Mouse (Mus musculus): Measurements from ENCODE around the gene Traf3ip3.

Traf3ip3 gene

DNA sequence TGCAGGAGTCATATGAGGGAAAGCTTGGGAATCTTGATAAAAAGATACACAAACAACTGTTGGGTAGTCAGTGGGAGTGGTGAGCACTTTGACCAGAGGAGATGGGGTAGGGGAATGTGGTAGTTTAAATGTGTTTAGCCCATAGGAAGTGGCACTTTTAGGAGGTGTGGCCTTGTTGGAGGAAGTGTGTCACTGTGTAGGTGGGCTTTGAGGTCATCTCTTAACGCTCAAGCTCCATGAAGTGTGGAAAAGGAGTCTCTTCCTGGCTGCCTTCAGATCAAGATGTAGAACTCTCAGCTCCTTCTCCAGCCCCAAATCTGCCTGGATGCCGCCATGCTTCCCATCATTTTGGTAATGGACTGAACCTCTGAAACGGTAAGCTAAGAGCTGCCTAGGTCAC lies 6.0 kb upstream of the Traf3ip3 start, which contains the start of gene Lamb3:
Lamb3 (plus strand) TSS at position 197 of the 400 bp plus-strand sequence.
- DNase-seq (ENCODE audit: low spot score) = no peak

DNA sequence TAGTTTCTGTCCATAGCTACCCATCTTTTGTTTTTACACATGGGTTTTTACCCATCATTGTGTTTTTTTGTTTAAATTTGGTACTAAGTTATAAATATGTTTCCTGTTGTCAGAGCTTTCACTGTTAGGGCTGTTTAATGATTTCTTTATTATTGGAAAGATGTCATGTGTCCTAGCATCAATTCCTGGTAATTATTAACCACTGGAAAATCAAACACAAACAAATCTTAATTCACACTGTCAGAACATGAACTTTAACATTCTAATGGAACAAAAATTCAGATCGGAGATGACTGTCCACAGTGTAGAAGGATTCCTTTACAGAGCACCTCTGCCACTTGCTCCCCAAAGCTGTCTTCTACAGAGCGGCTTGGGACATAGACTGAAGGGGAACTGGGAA lies 3.9 kb upstream of the Traf3ip3 start:
- DNase-seq (ENCODE audit: low spot score) = no peak

DNA sequence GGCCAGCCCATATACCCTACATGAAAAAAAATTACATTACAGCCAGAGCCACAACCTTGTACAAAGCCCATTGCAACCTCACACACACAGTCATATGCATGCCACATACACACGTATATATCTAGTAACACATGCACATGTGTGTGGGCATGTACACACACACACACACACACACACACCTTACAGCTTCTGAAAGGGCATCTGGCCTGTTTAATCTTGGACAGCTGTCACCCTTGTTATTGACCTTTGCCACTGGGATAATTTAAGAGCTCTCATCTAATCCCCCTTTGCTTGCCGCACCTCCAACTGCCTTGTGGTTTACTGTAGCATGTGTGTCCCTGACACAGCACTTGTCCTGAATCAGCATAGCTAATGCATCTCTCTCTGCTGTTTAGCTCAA lies 2.3 kb upstream of the Traf3ip3 start:
- no peak for DNase-seq (ENCODE audit: low spot score)

DNA sequence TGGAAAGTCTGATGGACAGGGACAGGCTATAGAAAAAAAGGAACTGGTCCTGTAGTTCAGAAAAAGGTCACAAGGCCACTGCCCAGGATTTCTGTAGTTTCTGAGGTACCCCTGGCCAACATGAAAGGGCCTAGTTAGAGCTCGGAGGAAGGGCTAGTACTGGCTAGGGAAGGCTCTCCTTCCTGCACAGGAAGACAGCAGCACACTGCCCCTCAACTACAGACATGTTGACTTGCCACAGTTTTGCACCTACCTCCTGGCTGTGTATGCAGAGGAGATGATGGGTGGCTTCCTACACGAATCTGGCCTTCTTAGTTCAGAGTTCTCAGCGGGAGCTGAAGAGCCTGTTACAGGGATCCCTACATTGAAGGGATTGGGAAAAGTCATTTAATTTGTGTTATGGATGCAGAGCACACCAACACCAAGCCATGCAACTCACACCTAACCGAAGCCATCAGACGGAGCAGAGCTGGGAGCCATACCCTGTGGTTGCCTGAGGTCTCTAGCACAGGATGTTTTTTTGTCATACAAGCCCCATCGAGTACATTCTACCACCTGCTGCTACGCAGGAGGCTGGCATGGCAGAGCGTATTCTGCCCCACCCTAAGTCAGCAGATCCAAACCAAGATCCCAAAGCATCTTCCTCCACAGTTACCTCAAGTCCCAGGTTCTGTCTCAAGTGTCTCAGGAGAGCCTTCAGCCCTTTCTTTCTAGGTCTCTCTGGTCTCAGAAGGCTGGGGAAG lies 692 bp downstream of the Traf3ip3 start:
- no peak for DNase-seq (ENCODE audit: low spot score)

DNA sequence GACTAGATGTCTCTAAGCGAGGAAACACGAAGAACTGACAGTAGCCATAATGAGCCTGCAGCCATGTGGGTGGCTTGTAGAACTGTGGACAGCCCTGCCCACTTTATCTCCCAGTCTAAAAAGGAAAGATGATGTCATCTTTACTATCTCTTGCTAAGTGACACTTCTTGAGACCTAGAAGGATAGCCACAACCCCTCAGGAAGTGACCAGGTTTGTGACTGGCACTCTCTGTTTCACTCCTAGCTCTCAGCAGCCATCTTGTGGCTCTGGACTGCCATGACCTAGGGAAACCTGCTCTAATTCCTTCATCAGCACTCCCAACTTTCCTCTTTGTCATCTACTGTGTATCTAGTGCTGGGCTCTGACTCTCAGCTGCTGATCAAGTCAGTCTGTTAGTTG lies 3.2 kb downstream of the Traf3ip3 start:
- DNase-seq (ENCODE audit: low spot score) = no peak

DNA sequence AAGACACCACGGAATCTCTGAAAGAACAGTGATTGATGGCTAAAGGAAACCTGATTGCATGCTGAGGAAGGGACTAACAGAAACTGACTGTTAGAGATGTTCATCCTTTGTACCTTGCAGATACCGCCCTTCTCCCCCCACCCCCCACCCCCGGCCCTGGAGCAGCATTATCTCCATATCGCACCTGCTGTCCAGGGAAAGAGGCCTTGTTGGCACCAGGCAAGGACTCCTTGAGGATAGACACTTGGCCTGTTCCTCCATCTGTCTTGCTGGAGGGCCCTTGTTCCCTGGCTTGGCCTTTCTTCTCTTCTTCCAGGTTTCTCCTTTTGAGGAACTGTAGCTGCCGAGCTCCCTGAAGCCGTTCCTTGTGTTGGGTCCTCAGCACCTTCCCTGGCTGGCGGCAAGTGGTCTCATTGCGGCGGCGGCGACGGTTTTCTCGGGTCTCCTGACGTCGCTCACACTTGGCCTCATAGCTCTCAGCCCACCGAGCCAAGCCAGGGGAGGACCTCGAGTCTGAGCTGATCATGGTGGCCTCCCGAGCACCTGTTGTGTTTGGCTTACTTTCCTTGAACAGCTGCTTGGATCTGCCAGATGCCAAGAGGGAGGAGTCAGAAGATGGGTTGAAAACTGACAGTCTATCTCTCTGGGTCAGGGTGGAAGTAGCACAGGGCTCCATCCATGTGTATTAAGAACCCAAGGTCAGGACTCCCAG lies 3.9 kb downstream of the Traf3ip3 start:
- no peak for DNase-seq (ENCODE audit: low spot score)

DNA sequence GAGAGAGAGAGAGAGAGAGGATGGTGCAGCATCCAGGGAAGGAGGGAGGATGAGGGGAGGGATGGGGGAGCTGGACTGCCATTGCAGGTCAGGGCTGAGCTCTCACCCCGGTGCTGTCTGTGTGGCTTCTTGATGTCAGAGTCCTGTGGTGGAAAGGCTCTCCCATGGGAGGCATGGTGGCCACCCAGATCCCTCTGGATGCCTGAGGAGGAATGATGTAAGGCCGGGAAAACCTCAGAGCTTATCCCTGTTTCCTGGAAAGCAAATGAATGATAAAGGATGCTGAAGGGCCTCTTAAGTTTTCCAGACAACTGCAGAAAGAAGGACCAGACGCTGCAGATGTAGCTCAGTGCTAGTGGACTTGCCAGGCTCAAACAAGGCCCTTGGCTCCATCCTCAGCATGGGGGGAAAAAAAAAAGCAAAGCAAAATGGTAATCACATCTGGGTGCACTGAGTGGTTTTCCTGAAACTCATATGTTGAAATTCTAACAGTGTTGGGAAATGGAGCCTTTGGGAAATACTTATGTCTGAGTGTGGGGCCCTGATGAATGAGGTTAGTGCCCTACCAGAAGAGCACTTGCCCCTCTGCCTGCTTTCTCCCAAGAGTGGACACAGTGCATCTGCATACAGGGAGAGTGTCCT lies 6.2 kb downstream of the Traf3ip3 start:
- no peak for DNase-seq (ENCODE audit: low spot score)

DNA sequence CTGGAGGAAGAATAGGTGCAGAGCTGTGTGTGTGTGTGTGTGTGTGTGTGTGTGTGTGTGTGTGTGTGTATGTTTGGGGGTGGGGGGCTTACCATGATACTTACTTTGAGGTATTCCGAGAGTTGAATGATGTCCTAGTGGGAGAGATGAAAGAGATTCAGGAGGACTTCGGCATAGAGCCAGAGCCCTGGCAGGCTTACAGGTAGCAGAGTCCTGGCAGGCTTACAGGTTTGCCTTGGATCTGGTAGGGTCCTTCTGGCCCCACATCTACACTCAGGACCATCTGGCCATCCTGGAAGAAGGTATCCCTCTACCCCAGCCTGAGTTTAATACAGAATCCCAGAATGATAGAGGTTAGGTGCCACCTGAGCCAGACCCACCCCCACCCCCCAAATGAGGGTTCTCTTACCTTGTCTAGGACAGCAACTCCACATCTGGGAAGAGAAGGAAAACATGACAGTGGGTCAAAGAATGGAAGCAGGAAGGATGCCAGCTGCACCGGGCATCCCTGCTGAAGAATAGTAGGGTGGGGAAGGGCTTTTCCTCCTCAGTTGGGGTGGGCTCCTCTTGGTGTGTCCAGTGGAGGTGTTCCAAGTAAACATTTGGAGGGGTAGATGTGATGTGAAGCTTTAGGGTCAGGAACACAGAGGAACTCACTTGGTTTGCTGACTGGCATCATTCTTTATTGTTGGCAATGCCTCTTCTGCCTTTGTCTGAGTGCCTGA lies 6.9 kb downstream of the Traf3ip3 start:
- DNase-seq (ENCODE audit: low spot score) = no peak

DNA sequence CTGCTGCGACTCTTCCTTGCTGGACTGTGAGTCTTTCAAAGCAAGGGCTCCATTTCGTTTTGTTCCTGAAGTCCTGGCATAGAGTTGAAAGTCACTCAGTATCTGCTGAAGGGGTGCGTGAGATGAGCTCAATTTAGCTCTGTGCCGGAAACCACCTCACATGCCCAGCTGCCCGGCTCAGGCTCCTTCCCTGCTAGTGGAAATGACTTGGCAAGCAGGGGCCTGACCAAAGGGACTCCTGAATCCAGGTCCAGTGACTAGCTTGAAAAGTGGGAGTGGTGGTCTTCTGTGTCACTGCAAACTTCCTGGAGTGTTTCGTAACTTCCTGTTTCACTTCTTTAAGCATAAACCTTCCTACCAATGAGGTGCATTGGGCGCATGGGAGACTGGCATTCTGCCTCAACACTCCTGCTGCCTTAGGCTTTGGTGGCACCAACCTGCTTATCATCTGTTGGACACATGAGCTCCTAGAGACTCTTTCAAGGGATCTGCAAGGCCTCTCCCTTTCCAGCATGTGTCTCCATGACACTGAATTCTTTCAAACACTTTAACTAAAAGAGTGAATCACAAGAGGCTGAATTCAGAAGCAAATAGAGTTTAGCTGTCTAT lies 9.7 kb downstream of the Traf3ip3 start:
- no peak for DNase-seq (ENCODE audit: low spot score)

DNA sequence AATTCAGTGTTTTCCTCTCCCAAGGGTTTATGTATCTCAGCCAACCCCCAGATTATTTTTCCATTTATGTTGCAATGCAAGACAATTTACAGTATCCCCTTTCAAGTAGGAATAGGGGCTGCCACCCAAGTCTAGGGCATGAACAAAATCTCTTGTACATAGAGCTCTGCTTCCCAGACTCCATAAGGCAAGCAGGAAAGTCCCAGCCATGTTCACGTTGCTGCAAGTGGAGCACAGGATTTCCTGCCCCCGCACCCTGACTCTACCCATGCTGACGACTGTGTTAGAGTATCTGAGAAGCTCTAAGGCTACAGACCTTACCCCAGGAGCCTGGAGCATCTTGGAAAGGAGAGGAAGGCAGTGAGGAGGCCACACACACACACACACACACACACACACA lies 11.7 kb downstream of the Traf3ip3 start:
- DNase-seq (ENCODE audit: low spot score) = no peak

DNA sequence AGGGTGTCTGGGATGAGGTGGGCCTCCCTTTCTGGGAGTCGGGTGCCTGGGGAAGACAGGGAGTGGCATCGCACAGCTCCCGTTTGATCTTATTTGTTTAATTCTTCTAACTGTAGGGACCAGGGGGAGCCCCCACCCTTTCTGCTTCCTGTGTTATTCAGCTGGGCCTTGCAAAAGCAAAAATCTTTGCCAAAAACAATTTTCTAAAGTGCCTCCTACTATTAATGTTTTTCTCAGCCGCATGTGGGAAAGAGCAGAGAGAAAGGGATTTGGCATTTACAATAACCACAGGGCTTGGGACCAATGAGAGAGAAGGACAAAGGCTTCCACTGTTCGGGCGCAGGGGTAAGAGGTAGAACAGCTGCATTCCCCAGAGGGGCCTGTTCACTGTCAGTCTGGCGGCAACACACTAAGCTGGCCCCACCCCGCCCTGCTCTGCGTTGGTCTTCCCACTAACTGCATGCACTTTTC lies 12.3 kb downstream of the Traf3ip3 start:
- DNase-seq (ENCODE audit: low spot score) = peak; percentile 47

DNA sequence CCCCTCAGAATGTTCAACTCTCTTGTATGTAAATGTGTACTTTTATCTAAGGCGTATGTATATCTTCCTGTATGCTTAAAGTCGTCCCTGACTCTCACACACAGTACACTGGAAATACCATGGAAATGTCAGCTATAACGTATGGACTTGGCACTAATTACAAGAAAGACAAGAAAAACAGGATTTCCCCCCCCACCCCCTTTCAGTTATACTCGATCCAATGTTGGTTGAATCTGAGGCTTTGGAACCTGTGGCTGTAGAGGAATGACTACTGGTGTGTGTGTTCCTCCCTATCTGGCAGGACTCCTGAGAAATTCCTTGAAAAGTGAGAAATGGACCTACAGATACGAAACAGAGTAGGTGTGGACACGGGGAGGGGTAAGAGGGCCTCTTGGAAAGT lies 13.2 kb downstream of the Traf3ip3 start:
- no peak for DNase-seq (ENCODE audit: low spot score)

DNA sequence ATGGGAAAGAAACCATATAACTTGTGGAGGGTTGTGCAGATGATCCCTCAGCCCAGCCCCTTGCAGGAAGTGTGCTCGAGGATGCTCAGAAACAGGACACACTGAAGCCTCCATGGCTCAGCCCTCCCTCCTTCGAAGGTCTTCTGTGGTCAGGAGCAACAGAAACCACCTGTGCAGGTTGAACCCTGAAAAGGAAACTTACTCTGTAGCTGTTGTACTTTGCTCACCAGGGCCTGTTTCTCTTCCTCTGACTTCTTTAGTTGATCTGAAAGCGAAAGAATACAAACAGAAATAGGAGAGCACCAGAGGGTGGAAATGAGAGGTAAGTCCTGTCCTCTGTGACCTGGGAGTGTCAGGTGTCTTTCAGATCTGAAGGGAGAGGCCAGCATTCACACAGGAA lies 20.4 kb downstream of the Traf3ip3 start:
- no peak for DNase-seq (ENCODE audit: low spot score)

DNA sequence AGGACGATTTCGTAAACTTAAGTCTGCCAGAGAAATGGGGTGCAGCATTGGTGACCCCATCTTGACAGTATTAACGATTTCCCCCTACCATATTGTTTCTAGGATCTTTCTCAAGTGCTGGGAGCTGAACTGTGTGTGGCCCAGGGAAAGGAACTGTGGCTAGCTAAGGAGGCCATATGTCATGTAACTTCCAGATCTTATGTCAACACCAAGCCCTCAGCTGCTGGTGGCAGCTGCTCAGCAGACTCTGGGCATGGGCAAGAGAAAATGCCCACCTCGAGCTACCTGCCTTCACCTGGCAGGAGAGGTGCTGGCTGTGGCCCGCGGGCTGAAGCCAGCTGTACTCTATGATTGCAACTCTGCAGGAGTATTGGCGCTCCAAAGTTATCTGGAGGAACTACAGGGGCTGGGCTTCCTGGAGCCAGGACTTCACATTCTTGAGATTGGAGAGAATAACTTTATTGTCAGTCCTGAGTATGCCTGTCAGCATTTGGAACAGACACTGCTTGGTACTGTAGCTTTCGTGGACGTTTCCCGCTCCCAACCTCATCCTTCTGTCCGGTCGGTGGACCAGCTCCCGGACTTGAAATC lies 27.3 kb downstream of the Traf3ip3 start:
- no peak for DNase-seq (ENCODE audit: low spot score)

DNA sequence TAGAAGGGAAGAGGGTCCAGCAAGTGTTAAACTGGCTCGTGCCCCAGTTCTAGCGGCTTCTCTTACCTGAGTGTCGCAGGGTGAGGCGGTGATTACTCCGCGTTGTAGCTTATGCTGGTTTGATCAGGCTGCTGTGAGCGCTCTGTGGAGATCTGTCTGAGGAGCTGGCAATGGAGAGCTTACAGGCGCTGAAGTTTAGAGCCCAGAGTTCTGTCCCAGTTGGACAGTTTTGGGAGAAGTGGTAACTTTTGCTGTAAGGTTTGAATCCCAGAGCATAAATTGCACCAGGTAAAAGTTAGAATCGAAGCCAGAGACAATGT lies 27.7 kb downstream of the Traf3ip3 start:
- DNase-seq (ENCODE audit: low spot score) = no peak

DNA sequence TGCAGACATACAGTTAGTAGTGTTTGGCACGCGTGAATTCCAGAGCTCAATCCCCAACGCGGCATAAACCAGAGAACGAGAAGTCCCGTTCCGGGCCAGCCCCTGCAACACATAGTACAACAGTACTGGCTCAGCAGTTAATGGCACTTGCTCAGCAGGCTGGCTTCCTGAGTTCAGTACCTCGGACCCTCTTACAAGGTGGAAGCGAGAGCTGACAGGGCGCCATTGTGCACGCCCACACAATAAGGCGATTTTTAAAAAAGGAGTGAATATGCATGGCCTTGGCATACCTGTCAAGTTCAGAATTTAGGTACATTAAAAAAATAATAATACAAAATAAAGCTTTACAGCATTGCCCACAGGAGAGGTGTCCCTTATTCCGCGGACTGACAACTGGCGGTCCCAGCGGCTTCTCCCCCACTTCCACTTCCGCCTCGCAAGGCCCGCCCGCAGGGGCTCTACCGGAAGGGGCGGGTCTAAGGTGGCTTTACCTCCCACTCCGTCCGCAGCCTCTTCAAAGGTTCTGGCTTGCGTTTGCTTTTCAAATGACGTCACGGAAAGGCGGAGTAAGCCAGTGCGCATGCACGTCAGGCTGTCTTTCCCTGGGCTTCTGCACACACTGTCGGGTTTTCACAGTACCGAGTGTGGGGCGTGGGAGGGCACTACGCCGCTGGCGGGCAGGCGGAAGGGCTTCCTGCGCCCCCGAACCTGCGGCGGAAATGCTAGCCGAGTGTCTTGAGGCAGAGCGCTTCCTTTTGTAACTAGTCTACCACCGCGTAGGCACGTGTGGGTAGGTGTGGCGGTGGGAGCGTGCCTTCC lies 28.3 kb downstream of the Traf3ip3 start:
- DNase-seq (ENCODE audit: low spot score) = peak; percentile 98

DNA sequence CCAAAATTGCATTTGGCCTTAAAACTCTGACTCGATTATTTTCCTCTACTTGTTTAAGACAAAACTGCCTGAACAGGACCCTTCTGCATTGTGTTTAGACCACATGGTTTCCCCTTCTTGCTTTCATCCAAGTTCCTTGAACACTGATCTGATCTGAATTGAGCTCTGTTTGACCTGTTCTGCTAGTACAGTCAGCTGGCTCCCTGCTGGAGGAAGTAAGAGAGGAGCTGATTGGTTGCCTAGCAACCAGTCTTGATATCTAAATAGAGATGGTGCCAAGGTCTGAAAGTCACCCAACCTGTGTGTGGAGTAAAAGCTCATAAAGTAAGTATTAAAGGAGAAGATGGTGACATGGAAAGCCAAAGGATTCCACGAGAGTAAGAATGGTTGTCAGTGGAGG lies 31.6 kb downstream of the Traf3ip3 start:
- DNase-seq (ENCODE audit: low spot score) = no peak

DNA sequence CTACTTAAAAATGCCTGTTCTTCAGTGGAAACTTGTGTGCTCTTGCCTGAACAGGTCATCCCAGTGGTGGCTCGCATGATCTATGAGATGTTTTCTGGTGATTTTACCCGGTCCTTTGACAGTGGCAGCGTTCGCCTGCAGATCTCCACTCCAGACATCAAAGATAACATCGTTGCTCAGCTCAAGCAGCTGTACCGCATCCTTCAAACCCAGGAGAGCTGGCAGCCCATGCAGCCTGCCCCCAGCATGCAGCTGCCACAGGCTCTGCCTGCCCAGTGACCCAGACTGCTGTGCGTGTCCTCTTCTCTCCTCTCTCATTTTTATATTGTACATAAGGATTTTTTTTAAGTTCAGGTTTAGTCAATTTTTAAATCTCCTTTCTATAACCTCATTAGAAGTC lies 32.3 kb downstream of the Traf3ip3 start:
- no peak for DNase-seq (ENCODE audit: low spot score)

DNA sequence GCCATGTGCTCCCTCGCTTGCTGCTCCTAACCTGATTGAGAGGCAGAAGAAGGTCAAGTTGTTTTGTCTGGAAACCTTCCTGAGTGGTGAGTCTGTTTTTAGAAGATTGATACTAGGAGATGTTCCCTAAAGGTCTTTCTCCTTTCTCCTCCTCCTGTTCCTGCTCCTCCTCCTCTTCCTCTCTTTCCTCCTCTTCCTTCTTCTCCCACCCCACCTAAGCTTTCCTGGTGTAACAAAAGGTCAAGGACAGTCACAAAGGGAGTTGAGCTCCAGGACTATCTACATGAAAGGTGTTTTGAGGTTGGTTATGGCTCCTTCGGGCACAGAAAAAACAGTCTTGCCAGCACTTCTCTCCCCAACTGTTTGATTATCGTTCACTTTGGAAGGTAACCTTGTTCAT lies 33.8 kb downstream of the Traf3ip3 start, which contains the start of gene A130010J15Rik:
A130010J15Rik (plus strand) TSS at position 301 of the 400 bp plus-strand sequence.
- DNase-seq (ENCODE audit: low spot score) = no peak

DNA sequence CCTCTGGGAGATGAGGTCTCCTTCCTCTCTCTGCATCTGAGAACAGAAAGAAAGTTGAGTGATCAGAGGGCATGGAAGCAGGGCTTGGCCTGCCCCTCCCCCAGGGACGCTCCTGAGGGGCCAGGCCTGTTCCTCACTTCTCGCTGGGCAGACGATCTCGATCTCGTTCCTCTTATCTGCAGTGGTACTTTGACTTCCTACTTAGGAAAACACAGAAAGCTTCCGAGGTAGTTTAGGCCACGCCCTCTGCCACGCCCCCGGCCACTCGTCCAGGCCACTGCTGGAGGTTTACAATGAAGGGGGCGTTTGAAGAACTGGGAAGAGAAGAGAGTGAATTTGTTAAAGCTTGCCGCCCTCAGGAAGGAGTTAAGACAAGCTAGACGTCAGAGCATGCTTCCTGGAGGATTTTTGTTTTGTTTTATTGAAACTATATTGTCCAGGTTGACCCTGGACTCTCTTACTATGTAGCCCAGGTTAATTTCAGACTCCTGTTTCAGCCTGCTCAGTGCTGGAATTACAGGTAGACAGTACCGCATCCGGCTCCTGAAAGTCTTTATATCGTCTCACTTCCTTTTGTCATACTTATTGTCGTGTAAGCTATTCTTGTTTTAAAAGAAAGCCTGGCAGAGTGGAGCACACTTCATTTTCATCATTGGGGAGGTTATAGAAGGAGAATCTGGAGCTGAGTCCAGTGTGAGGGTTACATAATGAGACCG lies 41.0 kb downstream of the Traf3ip3 start:
- DNase-seq (ENCODE audit: low spot score) = peak; percentile 88
